Mouse (Mus musculus) cerebellum, adult 9-10 months (tissue): Measurements from ENCODE around the gene Cd164l2.

Experiments used
- DNase-seq: peaks from one replicate; pipeline ENCODE4 v3.0.0; 2022

The Cd164l2 gene

DNA sequence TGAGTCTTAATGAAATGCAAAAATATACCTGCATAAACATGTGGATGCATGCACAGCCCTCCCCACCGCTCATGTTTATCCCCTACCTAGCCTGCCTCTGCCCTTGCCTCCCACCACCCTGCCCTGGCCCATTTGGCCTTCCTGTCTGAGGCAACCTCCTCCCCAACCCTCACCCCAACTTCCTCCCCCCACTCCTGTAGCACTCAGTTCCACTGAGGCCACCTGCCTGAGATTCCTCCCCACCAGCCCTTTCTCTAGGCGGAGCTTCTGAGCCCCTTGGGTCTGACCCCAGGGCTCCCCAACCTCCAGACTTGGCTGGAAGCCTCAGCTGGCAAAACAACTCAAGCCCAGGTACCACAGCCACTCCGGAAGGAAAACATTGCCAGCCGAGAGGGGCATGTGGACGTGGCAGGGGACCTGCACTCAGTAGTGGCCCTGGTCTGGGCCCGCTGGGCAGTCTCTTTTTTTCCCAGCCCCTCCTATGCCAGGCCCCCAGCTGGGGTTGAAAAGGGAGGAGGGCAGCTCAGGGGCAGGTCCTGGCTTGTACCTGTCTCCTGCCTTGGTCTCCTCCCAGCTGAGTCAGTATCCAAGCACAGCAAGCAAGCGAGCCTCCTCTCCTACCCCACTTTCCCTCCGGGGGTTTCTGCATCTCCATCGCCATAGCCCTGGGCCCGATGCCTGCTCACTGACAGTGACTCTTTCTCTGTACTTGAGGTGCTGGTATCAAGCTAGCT lies 49.9 kb downstream of the Cd164l2 start:
- DNase-seq, result no peak

DNA sequence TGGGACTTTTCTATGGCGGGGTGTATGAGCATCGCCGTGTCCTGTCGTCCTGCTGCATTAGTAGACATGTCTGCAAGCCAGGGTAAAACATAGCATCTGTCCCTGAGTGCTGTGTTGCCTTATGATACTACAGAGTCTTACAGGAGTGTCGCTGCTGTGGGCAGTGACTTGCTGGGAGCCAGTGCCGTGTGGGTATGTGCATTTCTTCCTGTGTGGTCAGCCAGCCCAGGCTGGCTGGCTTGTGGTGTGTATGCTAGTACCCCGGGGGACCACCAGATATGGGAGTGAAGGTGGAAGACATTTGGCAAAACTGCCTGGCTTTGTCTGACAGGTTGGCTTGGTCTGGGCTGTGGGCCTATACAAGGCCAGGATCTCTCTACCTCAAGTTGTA lies 50.4 kb downstream of the Cd164l2 start:
- no peak for DNase-seq

DNA sequence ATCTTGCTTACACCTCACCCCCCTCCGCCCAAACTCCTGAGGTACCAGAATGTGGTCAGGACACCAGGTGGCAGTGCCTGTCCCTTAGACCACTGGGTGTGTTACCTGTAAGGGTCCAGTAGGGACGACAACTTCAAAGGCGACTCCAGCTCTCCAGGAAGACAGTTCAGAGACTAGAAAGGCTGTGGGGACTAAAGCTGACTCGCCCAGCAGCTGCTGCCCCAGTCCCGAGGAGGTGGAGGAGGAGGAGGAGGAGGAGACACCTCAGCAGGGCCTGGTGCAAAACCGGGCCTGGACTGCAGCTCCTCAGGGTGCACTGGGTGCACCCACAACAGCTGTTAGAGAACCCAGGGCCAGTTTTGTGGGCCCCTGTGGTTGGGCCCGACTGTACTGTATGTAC lies 51.0 kb downstream of the Cd164l2 start, which contains the start of gene Sytl1:
Gene Sytl1, minus strand, starts transcription at position 232 of the 400 bp plus-strand sequence.
- no peak for DNase-seq

DNA sequence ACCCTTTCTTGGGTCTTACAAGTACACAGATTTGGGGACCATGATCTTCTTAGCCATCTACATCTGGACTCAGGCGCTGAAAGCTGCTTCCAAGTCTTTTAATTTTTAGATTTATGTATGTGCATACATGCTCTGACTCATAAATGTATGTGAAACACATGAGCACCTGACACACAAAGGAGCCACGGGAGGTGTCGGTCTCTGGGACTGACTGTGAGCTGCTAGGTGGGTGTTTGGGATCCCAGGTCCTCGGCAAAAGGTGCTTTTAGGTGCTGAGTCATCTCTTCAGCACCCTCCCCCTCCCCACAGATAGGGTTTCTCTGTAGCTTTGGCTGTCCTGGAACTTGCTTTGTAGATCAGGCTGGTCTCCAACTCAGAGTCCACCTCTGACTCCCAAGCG lies 51.8 kb downstream of the Cd164l2 start:
- DNase-seq, result no peak

DNA sequence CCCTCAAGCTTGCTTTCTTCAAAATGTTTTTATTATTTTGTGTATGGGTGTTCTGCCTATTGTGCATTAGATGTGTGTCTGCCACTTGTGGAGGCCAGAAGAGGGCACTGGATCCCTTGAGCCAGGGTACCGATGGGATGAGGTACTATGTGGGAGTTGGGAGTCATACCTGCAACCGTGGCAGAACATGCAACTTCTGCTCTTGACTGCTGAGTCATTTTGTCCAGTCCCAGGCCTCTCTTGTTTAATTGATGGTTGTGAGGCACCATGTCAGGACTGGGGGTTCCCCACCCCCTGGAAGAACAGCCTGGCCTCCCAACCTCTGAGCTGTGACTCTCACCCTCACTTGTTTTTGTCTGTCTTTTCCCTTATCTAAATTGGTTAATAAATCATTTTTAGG lies 52.6 kb downstream of the Cd164l2 start:
- DNase-seq, result no peak

DNA sequence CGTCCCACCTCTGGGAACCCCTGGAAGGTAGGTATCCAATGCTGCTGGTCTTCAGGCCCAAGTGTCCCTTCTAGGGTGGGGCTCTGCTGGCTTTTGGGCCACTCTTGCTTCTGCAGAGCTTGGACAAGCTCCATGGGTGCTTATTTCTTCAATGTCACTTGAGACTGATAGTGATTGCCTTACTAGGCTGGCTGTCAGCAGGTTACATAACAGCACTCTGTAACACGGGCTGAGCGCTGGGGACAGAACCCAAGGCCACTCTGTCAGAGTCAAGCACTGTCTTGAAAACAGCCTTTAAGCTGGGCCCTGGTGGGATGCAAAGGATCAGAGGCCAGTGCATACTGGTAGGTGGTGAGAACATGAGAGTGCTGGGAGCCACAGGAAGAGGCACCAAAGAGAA lies 53.4 kb downstream of the Cd164l2 start:
- DNase-seq, result no peak

DNA sequence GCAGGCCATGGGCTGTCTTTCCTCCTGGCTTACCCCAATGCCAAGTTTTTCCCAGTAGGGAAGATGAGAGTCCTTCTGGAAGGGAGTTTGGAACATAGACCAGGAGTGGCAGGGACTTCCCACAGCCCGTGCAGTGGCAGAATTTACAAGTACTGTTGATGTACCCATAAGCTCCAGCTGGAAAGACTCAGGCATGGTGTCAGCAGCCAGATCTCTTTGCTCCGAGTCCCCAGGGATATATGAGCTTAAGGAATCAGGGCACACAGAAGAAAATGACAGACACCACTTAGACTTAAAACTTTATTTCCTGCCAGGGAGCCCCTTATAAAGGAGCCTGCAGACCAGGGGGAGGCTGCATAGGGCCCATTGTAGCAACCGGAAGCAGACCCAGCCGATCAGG lies 53.8 kb downstream of the Cd164l2 start:
- DNase-seq, result no peak

DNA sequence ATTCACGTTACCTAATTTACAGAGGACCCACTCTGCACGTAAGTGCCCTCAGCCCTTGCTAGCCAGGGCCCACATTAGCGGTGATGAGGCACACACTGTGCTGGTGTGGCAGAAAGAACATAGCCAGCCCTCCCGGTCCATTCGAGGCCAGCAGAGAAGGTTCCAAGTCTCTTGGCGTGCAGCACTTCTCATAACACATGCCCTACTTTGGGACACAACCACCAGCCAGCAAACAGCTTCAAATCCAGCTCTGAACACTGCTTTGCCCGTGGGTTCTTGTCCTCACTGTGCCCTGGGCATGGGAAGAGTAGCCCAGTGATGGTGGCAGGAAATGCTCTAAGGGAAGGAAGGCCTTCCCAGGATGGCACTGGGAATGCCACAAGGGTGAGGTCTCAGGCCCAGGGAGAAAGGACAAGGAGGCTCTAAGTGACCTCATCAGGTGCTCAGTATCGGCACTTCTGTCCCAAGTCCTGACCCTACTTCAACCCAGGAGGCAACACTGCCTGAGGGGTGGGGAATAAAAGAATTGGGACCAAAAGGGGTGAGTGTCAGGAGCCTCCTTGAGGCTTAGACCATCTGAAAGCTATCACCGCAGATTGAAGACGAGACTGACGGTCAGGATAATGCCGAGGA lies 54.4 kb downstream of the Cd164l2 start:
- DNase-seq, result no peak

DNA sequence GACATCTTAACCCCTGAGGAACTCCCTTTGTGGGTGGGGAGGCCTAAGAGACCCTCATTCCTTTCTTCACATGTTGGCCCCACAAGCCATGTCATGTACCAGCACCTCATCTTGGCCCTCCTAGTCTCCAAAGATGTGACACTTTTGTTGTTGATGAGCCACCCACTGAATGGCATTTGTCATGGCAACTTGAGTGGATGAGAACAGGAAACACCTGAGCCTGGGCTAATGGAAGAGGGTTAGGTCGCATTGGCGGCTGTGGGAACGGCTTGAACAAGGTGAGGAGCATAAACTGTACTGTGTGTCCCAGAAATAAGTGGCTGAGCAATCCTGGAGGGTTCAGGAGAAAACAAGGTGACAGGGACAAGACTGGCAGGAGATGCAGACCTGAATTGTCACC lies 57.0 kb downstream of the Cd164l2 start:
- no peak for DNase-seq

DNA sequence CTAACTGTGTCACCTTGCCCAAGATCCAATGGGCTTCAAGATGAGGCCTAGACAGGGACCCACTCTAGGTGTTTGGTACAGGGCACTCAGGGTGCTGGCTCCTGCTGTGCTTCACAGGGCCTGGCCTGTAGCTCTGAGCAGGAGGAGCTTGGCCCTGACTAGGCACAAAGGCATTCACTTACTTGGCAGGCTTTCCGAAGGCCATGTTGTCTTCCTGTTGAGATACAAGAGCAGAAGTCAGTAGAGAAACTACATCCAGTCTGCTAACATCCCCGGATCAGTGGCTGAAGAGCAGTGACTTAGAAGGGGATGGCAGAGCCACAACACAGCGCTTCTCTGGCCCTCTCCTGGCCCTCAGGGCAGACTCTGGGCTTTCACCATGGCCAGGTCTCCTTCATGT lies 57.7 kb downstream of the Cd164l2 start:
- DNase-seq, result no peak

DNA sequence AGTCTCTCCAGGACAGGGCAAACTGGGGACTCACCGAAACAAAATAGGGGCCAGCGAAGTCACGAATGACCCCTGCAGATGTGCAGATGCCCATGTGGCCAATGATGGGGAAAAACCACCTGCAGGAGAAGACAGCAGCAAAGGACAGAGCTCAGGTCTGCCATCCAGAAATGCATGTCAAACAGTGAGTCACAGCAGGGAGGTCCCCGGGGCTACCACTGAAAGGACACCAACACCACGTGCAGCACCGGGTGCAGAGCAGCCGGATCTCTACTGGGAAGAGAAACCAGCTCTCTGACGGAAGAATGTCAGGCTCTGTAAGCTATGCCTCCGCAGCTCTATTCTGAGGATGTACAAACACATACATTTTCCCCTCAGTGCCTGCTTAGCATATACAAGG lies 59.0 kb downstream of the Cd164l2 start:
- DNase-seq, result no peak
